Mouse (Mus musculus) adipocyte (in vitro differentiated cells): ENCODE data around the gene Rab11fip3.
"Not testable (repeated sequence)": the region's sequence is repeated elsewhere in the genome, so short reads cannot be mapped to it uniquely, and the experiment has no call there.

Experiments used
- DNase-seq: peaks from one replicate; pipeline ENCODE4 v3.0.0-alpha.2; 2016; ENCODE audit warnings: low spot score

Rab11fip3 gene

GRCm38 (mm10) chr17:26068831-26069739 is at the start of gene Rab11fip3:
Gene Rab11fip3 (minus strand): TSS chr17:26069555.
- peak; percentile 87 for DNase-seq

GRCm38 (mm10) chr17:26116503-26117258 is 47.3 kb upstream of the Rab11fip3 start:
- no peak for DNase-seq

- DNase-seq: no peak
Measured at GRCm38 (mm10) chr17:26115956-26116487, 46.7 kb upstream of the Rab11fip3 start.

- DNase-seq: no peak
Measured at GRCm38 (mm10) chr17:26115205-26115898, 46.0 kb upstream of the Rab11fip3 start.

GRCm38 (mm10) chr17:26114461-26114860 is 45.1 kb upstream of the Rab11fip3 start:
- DNase-seq: not testable (repeated sequence)

GRCm38 (mm10) chr17:26114061-26114460 is 44.7 kb upstream of the Rab11fip3 start:
- no peak for DNase-seq

GRCm38 (mm10) chr17:26113181-26113948 is 44.0 kb upstream of the Rab11fip3 start, which contains the start of gene Tmem8:
Gene Tmem8 (plus strand): TSS chr17:26113299.
- DNase-seq: no peak

- DNase-seq: no peak
Measured at GRCm38 (mm10) chr17:26112751-26113150, 43.4 kb upstream of the Rab11fip3 start.

GRCm38 (mm10) chr17:26111722-26112121 is 42.4 kb upstream of the Rab11fip3 start:
- no peak for DNase-seq

- no peak for DNase-seq
Measured at GRCm38 (mm10) chr17:26111024-26111423, 41.7 kb upstream of the Rab11fip3 start.

GRCm38 (mm10) chr17:26110156-26110555 is 40.8 kb upstream of the Rab11fip3 start:
- DNase-seq: no peak

GRCm38 (mm10) chr17:26105619-26106018 is 36.3 kb upstream of the Rab11fip3 start:
- DNase-seq: no peak

GRCm38 (mm10) chr17:26101478-26101877 is 32.1 kb upstream of the Rab11fip3 start:
- DNase-seq: peak; percentile 45

GRCm38 (mm10) chr17:26100166-26100565 is 30.8 kb upstream of the Rab11fip3 start:
- peak; percentile 29 for DNase-seq

GRCm38 (mm10) chr17:26099316-26099715 is 30.0 kb upstream of the Rab11fip3 start:
- peak; percentile 40 for DNase-seq

- no peak for DNase-seq
Measured at GRCm38 (mm10) chr17:26098461-26098860, 29.1 kb upstream of the Rab11fip3 start.

GRCm38 (mm10) chr17:26095121-26095740 is 25.9 kb upstream of the Rab11fip3 start, which contains the start of gene Nme4:
Gene Nme4 (minus strand): TSS chr17:26095602.
- DNase-seq: peak; percentile 26

GRCm38 (mm10) chr17:26094531-26095110 is 25.3 kb upstream of the Rab11fip3 start:
- no peak for DNase-seq

GRCm38 (mm10) chr17:26089905-26090632 is 20.7 kb upstream of the Rab11fip3 start, which contains the start of gene Decr2:
Gene Decr2 (minus strand): TSS chr17:26090337.
- DNase-seq: peak; percentile 97
